Mouse (Mus musculus): Measurements from ENCODE around the gene Slc8a3.

- TF ChIP-seq CTCF (conservative IDR thresholded peaks at IDR 0.05; ENCODE audit: low read length) (no peak), NANOG (IDR thresholded peaks at IDR 0.05; ENCODE audit: borderline replicate concordance, low read length) (no peak)
Observed at GRCm38 (mm10) chr12:81168031-81168430, 164.9 kb downstream of the Slc8a3 start.

All from E14TG2a.4 (cell line).